Mouse (Mus musculus) midbrain, embryonic 12.5 days (tissue): ENCODE data around the gene Ccdc175. TPM values are rescaled to one million over a fixed set of nuclear protein-coding genes. Genes with fewer than 3 reads are reported as not detected.
A peak's percentile ranks its signal among the peaks of the same experiment; 100 is the strongest.

Experiments used
- ATAC-seq: fragments of 200-750 bp; cut with Nextera tagmentation; 2 replicates; pipeline ENCODE4 v1.8.0; 2017; ENCODE audit warnings: low read depth, moderate TSS enrichment, moderate library complexity; ENCODE audit not compliant: low FRiP score
- H3K27ac ChIP-seq: fragments of 300-500 bp; sonication (generic); replicated peaks from 2 replicates; pipeline ENCODE4 v1.5.1; 2016; ENCODE audit warnings: mild to moderate bottlenecking
- H3K27me3 ChIP-seq: fragments of 300-500 bp; sonication (generic); 2 replicates; pipeline ENCODE4 v1.6.1; 2016; ENCODE audit warnings: mild to moderate bottlenecking
- H3K36me3 ChIP-seq: fragments of 300-500 bp; sonication (generic); 2 replicates; pipeline ENCODE4 v1.6.1; 2016
- H3K4me1 ChIP-seq: fragments of 300-500 bp; sonication (generic); 2 replicates; pipeline ENCODE4 v1.6.1; 2016
- H3K4me2 ChIP-seq: fragments of 300-500 bp; sonication (generic); replicated peaks from 2 replicates; pipeline ENCODE4 v1.6.1; 2016; ENCODE audit warnings: mild to moderate bottlenecking, moderate library complexity
- H3K4me3 ChIP-seq: fragments of 300-500 bp; sonication (generic); 2 replicates; pipeline ENCODE4 v1.5.1; 2016; ENCODE audit warnings: mild to moderate bottlenecking
- H3K9ac ChIP-seq: fragments of 300-500 bp; sonication (generic); replicated peaks from 2 replicates; pipeline ENCODE4 v1.6.1; 2016; ENCODE audit warnings: mild to moderate bottlenecking, moderate library complexity
- H3K9me3 ChIP-seq: fragments of 300-500 bp; sonication (generic); 2 replicates; pipeline ENCODE4 v1.6.1; 2016; ENCODE audit warnings: mild to moderate bottlenecking
- WGBS: fragments of 180-500 bp; shearing (Covaris S2); methylation state at CpG from one replicate; pipeline ENCODE4 v1.1.7; 2016; 5-methylcytosine and 5-hydroxymethylcytosine counted together
- polyA plus RNA-seq: library from polyadenylated mRNA; unstranded; fragments of >200 nt; fragmentation: Nextera tagmentation; extraction: Ambion mirVana; gene quantifications from 2 replicates; pipeline ENCODE4 v1.2.1, GENCODE M21; 2016

Ccdc175 gene
- 0.12 TPM in 1 of 2 replicates, not detected in the other for polyA plus RNA-seq

DNA sequence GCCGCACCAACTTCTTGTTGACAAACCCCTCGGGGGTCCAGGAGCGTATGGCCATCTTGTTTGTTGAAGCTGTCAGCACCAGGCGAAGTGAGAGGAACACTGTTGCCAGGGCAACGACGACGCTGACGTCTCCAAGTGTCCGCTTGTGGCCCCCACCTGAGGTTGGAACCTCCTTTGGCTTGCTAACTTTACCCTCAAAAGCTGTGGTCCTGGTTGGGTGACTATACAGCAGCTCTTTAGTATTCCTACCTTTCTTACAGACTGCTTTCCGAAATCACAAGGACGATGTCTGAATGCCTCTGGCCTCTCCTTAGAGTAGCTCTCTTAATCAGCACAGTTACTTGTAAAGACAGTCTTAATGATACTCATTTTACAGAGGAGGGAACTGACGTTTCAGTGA, at the start of gene Ccdc175:
Gene Ccdc175 (minus strand): TSS at position 101 of the 400 bp plus-strand sequence.
- no peak within 1 kb of the TSS for H3K4me3 ChIP-seq
- no peak within 1 kb of the TSS for H3K9ac ChIP-seq
- no peak for ATAC-seq

DNA sequence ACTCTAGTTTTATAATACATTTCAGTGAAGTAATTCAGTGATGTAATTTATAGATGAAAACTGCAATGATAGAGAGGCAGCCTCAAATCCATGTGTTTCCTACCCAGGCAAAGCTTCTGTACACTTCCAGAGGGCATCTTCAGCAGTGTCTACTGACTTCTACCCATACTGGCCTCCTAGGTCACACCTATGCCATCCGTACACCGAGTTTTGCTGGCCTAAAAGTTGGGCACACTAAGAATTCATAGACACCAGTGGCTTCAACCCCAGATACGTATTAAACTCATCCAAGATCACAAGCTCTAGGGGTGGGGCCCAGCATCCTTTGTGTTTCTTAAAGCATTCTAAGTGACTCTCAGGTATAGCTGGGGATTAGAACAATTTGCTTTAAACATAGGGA, 49.3 kb upstream of the Ccdc175 start:
- 88% methylated on average over 3 of the region's 3 CpGs for WGBS
- peak overlapping the region; percentile 69 for H3K4me3 ChIP-seq
- H3K36me3 ChIP-seq: no peaks in the 10 kb centered on the region
- H3K9me3 ChIP-seq: no peaks in the 10 kb centered on the region
- no peak overlapping the region for H3K27ac ChIP-seq
- peaks cover 10% of the 10 kb centered on the region for H3K27me3 ChIP-seq
- no peak overlapping the region; the same call in 1 of the 2 replicates for H3K9ac ChIP-seq
- peak overlapping the region; percentile 58 for H3K4me2 ChIP-seq
- peaks cover 27% of the 10 kb centered on the region; the same call in 1 of the 2 replicates for H3K4me1 ChIP-seq
- no peak for ATAC-seq

More for the DNA sequence above, at the start of gene Ccdc175:
- WGBS: 79% methylated on average over 12 of the region's 12 CpGs
- H3K27me3 ChIP-seq: no peaks in the 10 kb centered on the region
- H3K4me1 ChIP-seq: no peaks in the 10 kb centered on the region
- no peaks in the 10 kb centered on the region for H3K9me3 ChIP-seq
- no peak within 1 kb of the TSS for H3K4me2 ChIP-seq
- H3K36me3 ChIP-seq: no peaks in the 10 kb centered on the region
- H3K27ac ChIP-seq: no peak within 1 kb of the TSS

GRCm38 (mm10) chr12:72232826-72233790, 48.3 kb upstream of the Ccdc175 start:
- H3K9ac ChIP-seq: no peak overlapping the region
- ATAC-seq: no peak

DNA sequence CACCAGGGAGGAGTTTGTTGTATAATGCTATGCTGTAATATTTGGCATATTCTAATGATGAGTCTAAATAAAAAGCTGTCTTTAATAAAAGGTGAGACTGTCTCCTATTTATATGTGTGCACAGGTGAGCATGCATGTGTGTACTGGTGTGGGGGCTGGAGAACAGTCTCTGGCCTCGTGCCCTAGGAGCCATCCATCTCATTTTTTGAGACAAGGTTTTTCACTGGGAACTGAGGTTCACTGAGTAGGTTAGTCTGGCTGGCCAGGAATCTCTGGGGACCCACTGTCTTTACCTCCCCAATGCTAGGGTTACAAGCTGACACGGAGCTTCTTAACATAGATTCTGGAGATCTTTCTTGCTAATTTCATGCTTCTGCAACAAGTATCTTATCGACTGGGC, 47.3 kb upstream of the Ccdc175 start:
- Histone ChIP-seq H3K27ac (no peak overlapping the region), H3K4me2 (peak overlapping the region; percentile 58), H3K27me3 (peaks cover under 1% of the 10 kb centered on the region; the same call in 1 of the 2 replicates), H3K9me3 (no peaks in the 10 kb centered on the region), H3K9ac (no peak overlapping the region), H3K4me1 (peaks cover 27% of the 10 kb centered on the region; the same call in 1 of the 2 replicates), H3K36me3 (no peaks in the 10 kb centered on the region), H3K4me3 (no peak overlapping the region)
- WGBS: 81% methylated on average over 3 of the region's 3 CpGs
- ATAC-seq: no peak

More at GRCm38 (mm10) chr12:72232826-72233790, 48.3 kb upstream of the Ccdc175 start:
- 83% methylated on average over 19 of the region's 19 CpGs for WGBS
- Histone ChIP-seq H3K9me3 (no peaks in the 10 kb centered on the region), H3K4me1 (peaks cover 27% of the 10 kb centered on the region; the same call in 1 of the 2 replicates), H3K4me2 (peak overlapping the region; percentile 58), H3K27me3 (peaks cover 10% of the 10 kb centered on the region), H3K36me3 (no peaks in the 10 kb centered on the region), H3K27ac (no peak overlapping the region), H3K4me3 (peak overlapping the region; percentile 69)

DNA sequence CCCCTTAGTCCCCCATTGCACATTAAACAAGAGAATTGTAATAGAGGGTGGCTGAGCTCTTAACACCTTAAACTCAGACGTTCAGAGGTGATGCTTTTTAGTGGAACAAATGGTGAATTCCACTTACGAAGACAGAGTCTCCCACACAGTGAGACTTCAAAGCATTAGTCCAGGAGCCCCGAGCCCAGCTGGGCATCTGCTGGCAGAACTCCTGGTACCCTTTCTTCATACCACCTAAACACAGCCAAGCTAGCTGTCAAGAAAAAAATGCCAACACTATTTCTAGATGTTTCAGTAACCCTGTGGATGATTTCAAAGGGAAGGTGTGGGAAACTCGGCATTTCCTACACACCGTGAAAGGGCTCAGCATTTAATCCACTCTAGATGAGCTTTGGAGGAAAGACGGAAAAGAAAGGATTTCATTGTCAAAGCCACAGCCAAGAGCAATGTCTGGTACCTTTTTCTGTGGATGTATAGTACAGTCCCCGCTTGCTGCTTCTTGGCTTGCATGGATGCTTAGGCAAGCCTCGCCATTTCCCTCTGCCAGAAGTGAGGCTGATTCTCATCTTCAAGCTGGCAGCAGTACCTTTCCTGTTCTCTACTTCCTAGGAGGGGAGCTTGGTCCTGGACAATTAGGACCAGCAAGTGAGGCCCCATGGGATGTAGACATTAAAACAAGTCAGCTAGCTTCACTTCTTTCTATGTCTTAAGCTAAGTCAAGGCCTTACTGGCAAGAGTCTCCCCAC, 44.8 kb upstream of the Ccdc175 start:
- peaks cover 26% of the 10 kb centered on the region for H3K4me1 ChIP-seq
- H3K27ac ChIP-seq: no peak overlapping the region
- 75% methylated on average over 8 of the region's 8 CpGs for WGBS
- no peak for ATAC-seq
- H3K4me3 ChIP-seq: no peak overlapping the region
- no peak overlapping the region for H3K9ac ChIP-seq
- no peaks in the 10 kb centered on the region for H3K9me3 ChIP-seq
- no peak overlapping the region for H3K4me2 ChIP-seq
- 0 out of 2 replicates have a peak, but pooled peaks cover 3% of the 10 kb centered on the region for H3K36me3 ChIP-seq
- H3K27me3 ChIP-seq: no peaks in the 10 kb centered on the region

DNA sequence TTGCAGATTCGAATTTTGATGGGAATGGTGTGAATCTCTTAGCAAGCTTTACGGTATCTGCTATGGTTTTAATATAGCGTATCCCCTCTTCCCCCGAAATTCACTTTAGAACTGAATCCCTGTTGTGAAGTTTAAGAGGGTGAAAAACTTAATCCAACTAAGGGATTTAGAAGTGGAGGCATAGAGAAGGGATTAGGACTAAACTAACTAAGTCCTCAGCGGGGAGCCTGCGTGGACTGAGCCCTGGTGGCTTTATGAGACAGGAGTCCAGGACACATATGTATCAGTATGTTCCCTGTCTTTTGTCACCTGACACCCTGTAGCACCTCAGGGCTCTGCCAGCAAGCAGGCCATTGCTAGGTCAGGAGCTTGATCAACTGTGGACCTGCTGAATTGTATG, 42.9 kb upstream of the Ccdc175 start:
- ATAC-seq: no peak
- WGBS: 50% methylated on average over 6 of the region's 6 CpGs
- H3K9ac ChIP-seq: no peak overlapping the region

GRCm38 (mm10) chr12:72225371-72225770, 40.5 kb upstream of the Ccdc175 start:
- Histone ChIP-seq H3K27ac (no peak overlapping the region), H3K4me3 (no peak overlapping the region), H3K9ac (no peak overlapping the region), H3K4me1 (peaks cover 8% of the 10 kb centered on the region), H3K9me3 (no peaks in the 10 kb centered on the region), H3K27me3 (no peaks in the 10 kb centered on the region), H3K4me2 (no peak overlapping the region), H3K36me3 (peaks cover 33% of the 10 kb centered on the region)
- no peak for ATAC-seq
- WGBS: 95% methylated on average over 3 of the region's 3 CpGs

More for the DNA sequence above, 42.9 kb upstream of the Ccdc175 start:
- Histone ChIP-seq H3K4me1 (peaks cover 17% of the 10 kb centered on the region), H3K4me2 (no peak overlapping the region), H3K4me3 (no peak overlapping the region), H3K9me3 (no peaks in the 10 kb centered on the region), H3K36me3 (peaks cover 13% of the 10 kb centered on the region), H3K27ac (no peak overlapping the region), H3K27me3 (no peaks in the 10 kb centered on the region)

DNA sequence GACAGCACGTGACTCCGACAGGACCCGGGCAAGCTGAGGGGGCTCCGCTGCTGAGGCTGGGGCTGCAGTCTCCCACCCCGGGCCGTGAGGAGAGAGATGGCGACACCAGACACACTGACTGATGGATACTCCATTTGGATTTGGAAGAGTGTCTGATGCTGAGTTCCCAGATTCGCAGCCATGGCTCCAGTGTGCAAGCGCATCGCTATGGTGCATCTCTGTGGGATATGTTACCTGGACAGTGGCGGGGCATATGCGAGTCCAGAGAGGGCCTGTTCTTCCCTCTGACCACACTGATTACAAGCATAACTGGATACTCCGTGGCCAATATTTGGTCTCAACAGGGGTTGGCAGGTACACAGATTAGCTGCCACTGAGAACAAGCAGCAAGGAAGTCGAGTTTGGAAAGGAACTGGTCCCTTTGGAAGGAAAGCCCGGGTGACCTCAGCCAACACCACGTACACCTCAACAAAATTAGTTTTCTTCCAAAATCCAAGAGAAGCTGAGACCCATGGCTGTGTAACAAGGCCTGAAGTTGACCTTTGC, 38.8 kb upstream of the Ccdc175 start:
- Histone ChIP-seq H3K9me3 (no peaks in the 10 kb centered on the region), H3K4me3 (no peak overlapping the region), H3K27me3 (no peaks in the 10 kb centered on the region), H3K36me3 (peaks cover 45% of the 10 kb centered on the region), H3K4me2 (no peak overlapping the region), H3K9ac (no peak overlapping the region), H3K27ac (no peak overlapping the region), H3K4me1 (peaks cover 3% of the 10 kb centered on the region; the same call in 1 of the 2 replicates)
- WGBS: 94% methylated on average over 16 of the region's 16 CpGs
- 0 out of 2 replicates have a peak, but pooled peaks have one; percentile 23 for ATAC-seq

DNA sequence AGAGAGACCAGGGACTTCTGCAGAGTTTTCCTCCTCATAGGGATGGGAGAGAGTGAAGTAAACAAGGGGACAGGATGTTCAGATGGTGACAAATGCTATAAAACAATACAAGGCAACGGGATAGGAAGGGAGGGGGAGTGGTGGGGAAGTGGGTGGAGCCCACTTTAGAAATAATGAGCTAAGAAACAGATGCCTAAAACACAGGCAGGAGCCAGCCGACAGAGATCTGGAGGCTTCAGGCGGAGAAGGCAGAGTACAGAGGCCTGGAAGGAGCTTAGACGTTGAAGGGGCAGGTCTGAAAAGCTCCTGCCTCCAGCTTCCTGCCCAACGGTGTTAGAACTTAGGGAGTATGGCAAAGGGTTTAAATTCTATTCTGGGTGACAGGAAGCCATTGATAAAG, 28.7 kb upstream of the Ccdc175 start:
- H3K36me3 ChIP-seq: peaks cover 88% of the 10 kb centered on the region
- H3K27me3 ChIP-seq: no peaks in the 10 kb centered on the region
- no peak for ATAC-seq
- no peak overlapping the region for H3K27ac ChIP-seq
- H3K4me3 ChIP-seq: no peak overlapping the region
- H3K9me3 ChIP-seq: no peaks in the 10 kb centered on the region
- no peak overlapping the region for H3K9ac ChIP-seq
- 73% methylated on average over 5 of the region's 5 CpGs for WGBS
- H3K4me2 ChIP-seq: no peak overlapping the region
- H3K4me1 ChIP-seq: no peaks in the 10 kb centered on the region

DNA sequence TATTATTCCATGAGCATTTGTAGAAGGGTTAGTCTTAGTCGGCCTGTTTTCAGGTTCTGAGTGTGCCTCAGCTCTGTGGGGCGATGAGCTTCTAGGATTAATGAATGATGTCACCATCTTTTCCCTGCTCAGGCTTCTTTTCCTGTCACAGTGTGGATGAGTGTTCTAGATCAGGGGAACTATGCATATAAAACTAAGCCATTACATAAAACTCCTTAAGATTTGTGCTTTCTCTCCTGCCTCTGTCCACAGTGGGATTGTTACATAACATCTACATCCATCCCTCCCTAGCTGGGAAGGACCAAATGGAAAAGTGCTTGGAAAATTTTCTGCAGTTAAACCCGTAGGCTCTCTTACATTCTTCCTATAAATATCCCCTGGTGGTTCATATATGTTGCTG, 16.0 kb upstream of the Ccdc175 start:
- no peak for ATAC-seq
- no peaks in the 10 kb centered on the region for H3K9me3 ChIP-seq
- H3K36me3 ChIP-seq: 0 out of 2 replicates have a peak, but pooled peaks cover 4% of the 10 kb centered on the region
- peaks cover 5% of the 10 kb centered on the region; the same call in 1 of the 2 replicates for H3K4me1 ChIP-seq
- no peak overlapping the region for H3K27ac ChIP-seq
- 94% methylated on average over 3 of the region's 3 CpGs for WGBS
- no peak overlapping the region for H3K9ac ChIP-seq
- H3K4me2 ChIP-seq: no peak overlapping the region
- no peaks in the 10 kb centered on the region for H3K27me3 ChIP-seq
- no peak overlapping the region for H3K4me3 ChIP-seq

GRCm38 (mm10) chr12:72197925-72198486, 13.2 kb upstream of the Ccdc175 start:
- peak; percentile 34; the same call in 1 of the 2 replicates for ATAC-seq
- 0 out of 2 replicates have a peak, but pooled peaks cover 4% of the 10 kb centered on the region for H3K36me3 ChIP-seq
- no peaks in the 10 kb centered on the region for H3K27me3 ChIP-seq
- H3K27ac ChIP-seq: no peak overlapping the region
- H3K4me1 ChIP-seq: peaks cover 5% of the 10 kb centered on the region; the same call in 1 of the 2 replicates
- no peak overlapping the region for H3K9ac ChIP-seq
- 56% methylated on average over 18 of the region's 18 CpGs for WGBS
- H3K9me3 ChIP-seq: no peaks in the 10 kb centered on the region
- no peak overlapping the region for H3K4me3 ChIP-seq
- no peak overlapping the region for H3K4me2 ChIP-seq
